Mouse (Mus musculus) forebrain, postnatal 0 days (tissue): ENCODE results near the gene Shkbp1. TPM values are rescaled to one million over a fixed set of nuclear protein-coding genes. Genes with fewer than 3 reads are reported as not detected.

Experiments
- ATAC-seq: fragments of 200-750 bp; cut with Nextera tagmentation; 2 replicates; pipeline ENCODE4 v1.8.0; 2017; ENCODE audit warnings: mild to moderate bottlenecking, moderate library complexity
- DNase-seq: peaks from one replicate; pipeline ENCODE4 v3.0.0-alpha.2; 2015
- H3K27ac ChIP-seq: fragments of 300-500 bp; sonication (generic); 2 replicates; pipeline ENCODE4 v1.5.1; 2014; ENCODE audit warnings: low read depth, mild to moderate bottlenecking, antibody characterized with exemption, low read length, moderate library complexity, mixed read lengths
- H3K27me3 ChIP-seq: fragments of 300-500 bp; sonication (generic); 2 replicates; pipeline ENCODE4 v1.6.1; 2014; ENCODE audit warnings: mild to moderate bottlenecking, low read length, mixed read lengths; ENCODE audit not compliant: insufficient read depth
- H3K36me3 ChIP-seq: fragments of 300-500 bp; sonication (generic); 2 replicates; pipeline ENCODE4 v1.6.1; 2014; ENCODE audit warnings: mild to moderate bottlenecking, moderate library complexity; ENCODE audit not compliant: insufficient read depth
- H3K4me1 ChIP-seq: fragments of 300-500 bp; sonication (generic); 2 replicates; pipeline ENCODE4 v1.6.1; 2014; ENCODE audit warnings: antibody characterized with exemption; ENCODE audit not compliant: insufficient read depth
- H3K4me2 ChIP-seq: fragments of 300-500 bp; sonication (generic); 2 replicates; pipeline ENCODE4 v1.6.1; 2014; ENCODE audit warnings: low read depth, mild to moderate bottlenecking, moderate library complexity
- H3K4me3 ChIP-seq: fragments of 300-500 bp; sonication (generic); 2 replicates; pipeline ENCODE4 v1.5.1; 2014; ENCODE audit warnings: low read depth, low read length, mixed read lengths
- H3K9ac ChIP-seq: fragments of 300-500 bp; sonication (generic); 2 replicates; pipeline ENCODE4 v1.6.1; 2014; ENCODE audit warnings: mild to moderate bottlenecking
- H3K9me3 ChIP-seq: fragments of 300-500 bp; sonication (generic); 2 replicates; pipeline ENCODE4 v1.6.1; 2016; ENCODE audit warnings: low read length
- CTCF ChIP-seq: sonication (generic); IDR thresholded peaks from 2 replicates; pipeline ENCODE4 v1.5.1; 2016; ENCODE audit warnings: antibody characterized with exemption, control low read depth, low read depth
- WGBS: fragments of 180-500 bp; shearing (Covaris S2); extraction: QIAGEN DNeasy Blood & Tissue Kit; methylation state at CpG from one replicate; pipeline ENCODE4 v1.1.7; 2014; 5-methylcytosine and 5-hydroxymethylcytosine counted together
- polyA plus RNA-seq: library from polyadenylated mRNA; unstranded; fragments of >200 nt; fragmentation: Nextera tagmentation; extraction: Ambion mirVana; gene quantifications from 2 replicates; pipeline ENCODE4 v1.2.1, GENCODE M21; 2015
- total RNA-seq: library from RNA; depleted of rRNA; stranded (reverse); fragments of >200 nt; gene quantifications from 2 replicates; pipeline ENCODE4 v1.2.3, GENCODE M21; 2014

Shkbp1 gene
- total and polyA plus RNA-seq, 2 experiments from 2014 or later = 30.2 to 33.1 TPM

DNA sequence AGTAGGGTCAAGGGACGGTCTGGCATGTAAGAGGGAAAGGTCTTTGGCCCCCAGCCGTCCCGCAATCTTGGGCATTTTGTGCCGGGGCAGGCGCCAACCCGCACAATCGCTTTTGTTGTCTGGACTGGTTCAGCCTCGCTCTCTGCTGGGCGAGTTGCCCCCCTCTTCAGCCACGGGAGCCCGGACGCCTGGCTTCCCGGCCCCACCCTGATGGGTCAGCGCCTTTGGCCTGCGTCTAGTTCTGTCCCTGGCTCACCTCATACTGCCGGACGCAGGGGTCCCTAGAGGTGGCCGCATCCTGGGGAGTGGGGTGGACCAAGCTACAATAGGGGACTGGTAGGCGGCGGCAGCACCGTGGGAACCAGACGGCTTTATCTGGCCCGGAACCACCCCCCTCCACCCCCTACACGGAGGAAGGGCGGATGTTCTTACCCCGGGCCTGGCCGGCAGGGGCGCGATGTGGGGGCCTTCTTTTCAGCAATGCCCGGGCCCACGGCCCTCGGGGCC lies 21.4 kb downstream of the Shkbp1 start:
- Histone ChIP-seq H3K9me3 (no peaks in the 10 kb centered on the region), H3K4me1 (peaks cover 24% of the 10 kb centered on the region; the same call in 1 of the 2 replicates), H3K4me2 (0 out of 2 replicates have a peak overlapping the region, but pooled peaks have one; percentile 87), H3K9ac (no peak overlapping the region), H3K36me3 (no peaks in the 10 kb centered on the region), H3K4me3 (0 out of 2 replicates have a peak overlapping the region, but pooled peaks have one; percentile 45), H3K27me3 (peaks cover 56% of the 10 kb centered on the region), H3K27ac (no peak overlapping the region)
- 9% methylated on average over 32 of the region's 32 CpGs for WGBS
- no peak for DNase-seq
- TF ChIP-seq CTCF = 0 out of 2 replicates have a peak, but pooled peaks have one; percentile 14
- no peak for ATAC-seq

DNA sequence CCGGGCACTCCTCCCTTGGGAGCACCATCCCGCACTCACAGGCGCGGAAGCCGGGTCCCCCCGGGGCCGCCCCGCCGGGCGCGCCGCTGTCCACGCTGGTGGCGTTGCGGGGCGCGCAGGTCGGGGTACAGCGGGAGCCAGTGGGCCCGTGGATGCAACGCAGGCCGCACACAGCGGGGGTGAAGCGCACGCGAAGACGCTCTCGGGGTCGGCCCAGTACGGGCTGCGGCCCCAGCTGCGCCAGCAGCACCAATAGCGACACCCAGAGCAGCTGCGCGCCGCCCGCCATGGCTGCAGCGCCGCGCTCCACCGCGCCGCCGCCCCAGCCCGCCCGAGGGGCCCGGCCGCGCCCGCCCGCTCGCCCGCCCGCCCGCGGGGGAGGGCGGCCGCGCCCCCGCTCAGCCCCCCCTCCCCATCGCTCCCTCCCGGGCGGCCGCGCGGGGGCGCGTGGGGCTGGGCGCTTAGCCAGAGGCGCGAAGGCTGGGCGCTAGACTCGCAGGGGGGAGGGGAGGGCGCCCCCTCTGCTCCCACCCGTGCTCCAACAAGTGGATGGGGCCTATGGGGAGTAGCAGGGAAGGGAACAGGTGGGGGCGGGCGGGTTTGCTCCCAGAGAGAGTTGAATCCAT lies 22.4 kb downstream of the Shkbp1 start:
- H3K4me1 ChIP-seq = peaks cover 18% of the 10 kb centered on the region; the same call in 1 of the 2 replicates
- TF ChIP-seq CTCF = no peak; the same call in 1 of the 2 replicates

DNA sequence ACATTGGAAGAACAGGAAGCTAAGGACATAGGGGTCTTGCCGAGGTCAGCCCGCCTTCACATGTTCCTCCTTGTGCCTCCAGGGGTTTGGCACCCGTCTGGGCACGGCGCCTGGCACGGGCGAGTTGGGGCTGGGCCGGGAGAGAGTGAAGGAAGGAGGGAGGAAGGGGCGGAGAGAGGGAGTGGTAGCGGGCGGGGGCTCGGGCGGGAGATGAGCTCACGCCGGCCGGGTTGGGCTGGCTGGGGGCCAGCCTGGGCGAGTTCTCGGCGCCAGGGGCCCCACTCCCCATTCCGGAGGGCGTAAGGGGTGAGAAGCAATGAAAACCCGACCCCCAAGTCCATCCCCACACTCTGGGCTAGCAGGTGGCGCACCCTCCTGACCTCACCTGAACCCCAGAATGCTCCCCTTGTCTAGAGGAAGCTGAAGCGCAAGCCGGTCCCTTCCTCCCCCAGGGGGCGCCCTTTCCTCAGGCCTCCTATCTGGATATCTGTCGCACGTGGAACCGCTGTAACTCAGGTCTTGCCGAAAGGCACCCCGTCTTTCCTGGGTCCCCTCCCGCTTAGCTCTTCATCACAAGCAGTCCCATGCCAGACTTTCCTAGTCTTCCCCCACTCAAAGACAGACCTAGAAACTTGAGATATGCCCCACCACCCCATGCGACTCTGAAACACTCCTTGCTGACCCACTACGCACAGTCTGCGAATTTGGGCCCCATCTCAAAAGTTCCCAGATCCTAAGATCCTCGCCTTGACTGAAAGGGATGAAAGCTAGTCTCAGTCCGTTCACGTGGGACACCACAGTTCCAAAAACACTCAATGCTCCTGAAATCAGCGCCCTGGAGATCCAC lies 23.2 kb downstream of the Shkbp1 start:
- no peaks in the 10 kb centered on the region for H3K9me3 ChIP-seq
- ATAC-seq (peak; percentile 14; the same call in 1 of the 2 replicates), DNase-seq (peak; percentile 73)
- peaks cover 73% of the 10 kb centered on the region for H3K27me3 ChIP-seq
- H3K9ac ChIP-seq = peak overlapping the region; percentile 42
- peak overlapping the region; percentile 45 for H3K4me3 ChIP-seq
- H3K4me1 ChIP-seq = peaks cover 17% of the 10 kb centered on the region; the same call in 1 of the 2 replicates
- H3K4me2 ChIP-seq = peak overlapping the region; percentile 87
- TF ChIP-seq CTCF = peak; percentile 78
- WGBS = 7% methylated on average over 35 of the region's 39 CpGs
- H3K27ac ChIP-seq = no peak overlapping the region
- H3K36me3 ChIP-seq = peaks cover 3% of the 10 kb centered on the region; the same call in 1 of the 2 replicates

More for the DNA sequence above, 22.4 kb downstream of the Shkbp1 start:
- peak overlapping the region; percentile 87 for H3K4me2 ChIP-seq
- H3K27me3 ChIP-seq = peaks cover 66% of the 10 kb centered on the region
- DNase-seq (peak; percentile 47), ATAC-seq (peak; percentile 25)
- no peak overlapping the region for H3K27ac ChIP-seq
- no peaks in the 10 kb centered on the region for H3K9me3 ChIP-seq
- H3K4me3 ChIP-seq = peak overlapping the region; percentile 45
- WGBS = under 1% methylated on average over 55 of the region's 77 CpGs
- no peaks in the 10 kb centered on the region for H3K36me3 ChIP-seq
- peak overlapping the region; percentile 42 for H3K9ac ChIP-seq

DNA sequence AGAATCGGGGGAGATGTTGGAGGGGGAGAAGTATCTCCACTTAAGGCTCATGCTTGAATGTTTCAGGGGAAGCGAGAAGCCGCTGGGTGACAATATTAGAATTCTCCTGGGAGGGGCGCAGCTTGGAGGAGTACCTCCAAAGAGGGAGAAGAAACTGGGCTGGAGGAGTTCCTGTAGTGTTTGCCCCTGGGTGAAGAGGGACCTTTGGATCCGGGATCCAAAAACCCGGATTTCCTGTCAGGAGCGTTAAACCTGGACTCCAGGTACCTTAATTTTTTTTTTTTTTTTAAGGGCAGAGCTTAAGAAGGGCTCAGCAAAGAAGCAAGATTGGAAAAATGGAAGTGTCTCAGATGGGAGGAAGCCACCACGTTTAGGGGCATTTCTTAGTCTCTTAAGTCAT lies 24.0 kb downstream of the Shkbp1 start:
- H3K27me3 ChIP-seq = peaks cover 73% of the 10 kb centered on the region
- no peak for DNase-seq
- no peak overlapping the region for H3K9ac ChIP-seq
- WGBS = 13% methylated on average over 8 of the region's 8 CpGs
- no peak overlapping the region for H3K4me3 ChIP-seq
- 0 out of 2 replicates have a peak overlapping the region, but pooled peaks have one; percentile 87 for H3K4me2 ChIP-seq
- no peak overlapping the region for H3K27ac ChIP-seq
- H3K36me3 ChIP-seq = peaks cover 3% of the 10 kb centered on the region; the same call in 1 of the 2 replicates
- ATAC-seq = no peak
- H3K9me3 ChIP-seq = no peaks in the 10 kb centered on the region
- no peak for TF ChIP-seq CTCF
- H3K4me1 ChIP-seq = peaks cover 13% of the 10 kb centered on the region; the same call in 1 of the 2 replicates

DNA sequence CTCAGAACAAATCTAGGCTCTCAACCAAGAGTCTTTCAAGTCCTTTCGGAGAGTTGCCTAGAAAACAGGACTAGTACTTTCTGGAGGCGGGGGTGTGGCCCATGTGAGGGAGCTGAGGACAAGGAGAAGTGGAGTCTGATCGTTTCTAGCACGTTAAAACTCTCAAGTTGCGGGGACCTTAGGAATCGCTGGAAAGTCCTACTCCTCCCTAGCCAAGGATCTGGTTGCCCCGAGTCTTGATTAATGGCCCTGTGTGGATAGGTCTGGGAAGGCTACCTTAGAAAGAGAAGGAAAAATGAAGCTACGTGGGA lies 24.3 kb downstream of the Shkbp1 start:
- TF ChIP-seq CTCF = no peak
- Histone ChIP-seq H3K27ac (no peak overlapping the region), H3K36me3 (peaks cover 3% of the 10 kb centered on the region; the same call in 1 of the 2 replicates), H3K9ac (no peak overlapping the region), H3K27me3 (peaks cover 75% of the 10 kb centered on the region), H3K9me3 (no peaks in the 10 kb centered on the region), H3K4me2 (no peak overlapping the region), H3K4me3 (no peak overlapping the region), H3K4me1 (peaks cover 12% of the 10 kb centered on the region; the same call in 1 of the 2 replicates)
- DNase-seq = peak; percentile 11
- WGBS = 5% methylated on average over 8 of the region's 8 CpGs
- ATAC-seq = no peak

DNA sequence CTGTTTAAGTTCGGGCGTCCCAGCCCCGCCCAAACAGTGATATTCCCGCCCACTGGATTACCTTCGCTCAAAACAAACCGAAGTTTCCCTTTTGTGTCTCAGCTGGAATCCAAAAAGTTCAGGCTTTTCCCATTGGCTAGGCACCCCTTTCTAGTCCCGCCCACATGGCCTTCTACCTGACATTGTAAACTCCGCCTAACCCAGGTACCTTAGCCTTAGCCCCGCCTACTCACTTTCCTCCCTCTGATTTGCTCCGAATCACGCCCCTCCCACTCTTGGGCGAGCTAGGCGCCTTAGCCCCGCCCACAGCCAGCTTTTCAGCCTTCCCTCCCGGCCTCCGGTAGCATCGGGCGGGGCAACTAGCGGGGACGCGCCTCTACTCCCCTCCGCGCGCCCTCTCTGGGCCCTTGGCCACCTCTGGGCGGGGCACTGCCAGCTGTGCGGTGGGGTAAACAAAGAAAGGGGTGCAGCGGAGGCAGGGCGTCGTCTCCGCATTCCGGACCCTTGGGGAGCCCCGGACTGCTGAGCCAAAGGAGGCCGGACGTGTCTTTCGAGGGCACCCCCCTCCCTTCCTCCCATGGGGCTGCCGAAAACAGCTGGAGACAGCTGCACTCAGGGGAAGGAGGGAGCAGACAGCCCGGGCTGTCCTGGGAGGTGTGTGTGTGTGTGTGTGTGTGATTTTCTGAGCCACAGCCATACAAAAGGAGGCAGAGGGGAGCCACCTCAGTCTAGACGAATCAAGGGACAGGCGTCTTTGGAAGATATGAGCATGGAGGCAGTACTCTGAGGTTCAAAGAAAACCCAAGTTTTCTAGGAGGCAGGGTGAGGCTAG lies 24.9 kb downstream of the Shkbp1 start:
- no peak overlapping the region for H3K27ac ChIP-seq
- H3K9ac ChIP-seq = no peak overlapping the region
- H3K4me3 ChIP-seq = peak overlapping the region; percentile 29
- DNase-seq = peak; percentile 51
- H3K36me3 ChIP-seq = peaks cover 3% of the 10 kb centered on the region; the same call in 1 of the 2 replicates
- H3K9me3 ChIP-seq = no peaks in the 10 kb centered on the region
- peaks cover 6% of the 10 kb centered on the region; the same call in 1 of the 2 replicates for H3K4me1 ChIP-seq
- ATAC-seq = no peak; the same call in 1 of the 2 replicates
- H3K4me2 ChIP-seq = peak overlapping the region; percentile 50
- WGBS = 3% methylated on average over 39 of the region's 39 CpGs
- no peak for TF ChIP-seq CTCF
- peaks cover 76% of the 10 kb centered on the region for H3K27me3 ChIP-seq
